Comparison of ENCODE assay signal across 1 mouse cellular context in genomic region chr8:84708774-84709475, GRCm38 (mm10).
TF ChIP-seq lines count a peak whose summit lies in the region.

No protein-coding gene starts in this region.

TF ChIP-seq in CH12.LX, 34 proteins besides CTCF, POLR2A, EP300 and RAD21:
- TF ChIP-seq TBP (conservative IDR thresholded peaks at IDR 0.05; ENCODE audit: low read depth, low read length) (no peak), IRF4 (IDR thresholded peaks at IDR 0.05; ENCODE audit: low read depth, low read length) (peak; percentile 24; the same call in 1 of the 2 replicates), MAZ (IDR thresholded peaks at IDR 0.05; ENCODE audit: low read depth, low read length) (0 out of 2 replicates have a peak, but pooled peaks have one; percentile 60), PAX5 (IDR thresholded peaks at IDR 0.05; ENCODE audit: low read length) (no peak), ZKSCAN1 (IDR thresholded peaks at IDR 0.05; ENCODE audit: borderline replicate concordance, low read depth, low read length) (no peak), GABPA (IDR thresholded peaks at IDR 0.05; ENCODE audit: insufficient replicate concordance, low read depth, low read length) (no peak), ELF1 (IDR thresholded peaks at IDR 0.05; ENCODE audit: low read depth, low read length) (no peak), NRF1 (IDR thresholded peaks at IDR 0.05; ENCODE audit: low read depth, low read length) (0 out of 2 replicates have a peak, but pooled peaks have one; percentile 45), ZMIZ1 (IDR thresholded peaks at IDR 0.05; ENCODE audit: low read depth, low read length) (no peak), BHLHE40 (IDR thresholded peaks at IDR 0.05; ENCODE audit: low read depth, low read length) (peak; percentile 44; the same call in 1 of the 2 replicates), MYC (IDR thresholded peaks at IDR 0.05; ENCODE audit: low read depth, low read length) (no peak), USF1 (IDR thresholded peaks at IDR 0.05; ENCODE audit: low read depth, low read length) (no peak), MAFK (IDR thresholded peaks at IDR 0.05; ENCODE audit: insufficient replicate concordance, low read length) (no peak), JUND (conservative IDR thresholded peaks at IDR 0.05; ENCODE audit: low read depth, low read length) (no peak), ZC3H11A (IDR thresholded peaks at IDR 0.05; ENCODE audit: low read depth, low read length) (peak; percentile 72), MEF2A (IDR thresholded peaks at IDR 0.05; ENCODE audit: borderline replicate concordance, low read depth, low read length) (peak; percentile 32; the same call in 1 of the 2 replicates), USF2 (conservative IDR thresholded peaks at IDR 0.05; ENCODE audit: low read depth, low read length) (no peak), E2F4 (IDR thresholded peaks at IDR 0.05; ENCODE audit: insufficient replicate concordance, low read depth, low read length) (no peak), TCF12 (IDR thresholded peaks at IDR 0.05; ENCODE audit: low read depth, low read length) (peak; percentile 28; the same call in 1 of the 2 replicates), NELFE (IDR thresholded peaks at IDR 0.05; ENCODE audit: low read depth, low read length) (peak; percentile 38; the same call in 1 of the 2 replicates), SIN3A (IDR thresholded peaks at IDR 0.05; ENCODE audit: low read length) (no peak; the same call in 1 of the 2 replicates), RCOR1 (conservative IDR thresholded peaks at IDR 0.05; ENCODE audit: low read depth, low read length) (no peak), POLR2AphosphoS2 (IDR thresholded peaks at IDR 0.05; ENCODE audit: low read depth, low read length) (no peak), CHD2 (IDR thresholded peaks at IDR 0.05; ENCODE audit: low read length) (no peak), SMC3 (IDR thresholded peaks at IDR 0.05; ENCODE audit: low read depth, low read length) (peak; percentile 97), MXI1 (IDR thresholded peaks at IDR 0.05; ENCODE audit: low read depth, low read length) (no peak)
